Mouse (Mus musculus): ENCODE measurements around the gene Acat2. TPM values are rescaled to one million over a fixed set of nuclear protein-coding genes. Genes with fewer than 3 reads are reported as not detected.

The Acat2 gene
- 164 and 168 TPM in 2 replicates for polyA plus RNA-seq (2012; rRNA removed)

GRCm38 (mm10) chr17:12960331-12960873 is at the start of gene Acat2:
TSS of gene Acat2 (minus strand) at chr17:12960747.

GRCm38 (mm10) chr17:13006546-13006945 is 46.0 kb upstream of the Acat2 start, which contains the start of gene Sod2:
TSS of gene Sod2 (plus strand) at chr17:13006846.

GRCm38 (mm10) chr17:12994069-12994468 is 33.5 kb upstream of the Acat2 start, which contains the start of gene Wtap:
TSS of gene Wtap (minus strand) at chr17:12994169.

GRCm38 (mm10) chr17:12940151-12940805 is 20.3 kb downstream of the Acat2 start, which contains the start of gene Acat3:
TSS of gene Acat3 (minus strand) at chr17:12940600.

GRCm38 (mm10) chr17:12915881-12916583 is 44.5 kb downstream of the Acat2 start, which contains the start of gene Mrpl18:
TSS of gene Mrpl18 (minus strand) at chr17:12916345.

GRCm38 (mm10) chr17:12915488-12915880 is 45.1 kb downstream of the Acat2 start, which contains the start of gene Tcp1:
TSS of gene Tcp1 (plus strand) at chr17:12915701.

GRCm38 (mm10) chr17:12909361-12910280 is 50.9 kb downstream of the Acat2 start, which contains the start of gene Pnldc1:
TSS of gene Pnldc1 (minus strand) at chr17:12910230.

Other genes starting within 250 kb of the Acat2 start
- gene Igf2r, start 191.1 kb downstream of the Acat2 start, polyA plus RNA-seq (2012; rRNA removed) = 27.4 and 48.2 TPM in 2 replicates
- gene Mas1, start 92.6 kb downstream of the Acat2 start, polyA plus RNA-seq (2012; rRNA removed) = 0.08 and 0.52 TPM in 2 replicates
- gene Mrgprh, start 84.7 kb downstream of the Acat2 start, polyA plus RNA-seq (2012; rRNA removed) = 0.04 and 0.10 TPM in 2 replicates
- gene Pnldc1, start 50.5 kb downstream of the Acat2 start, polyA plus RNA-seq (2012; rRNA removed) = 4.9 and 6.2 TPM in 2 replicates
- 329 and 368 TPM in 2 replicates for gene Tcp1, start 45.0 kb downstream of the Acat2 start, polyA plus RNA-seq (2012; rRNA removed)
- gene Mrpl18, start 44.4 kb downstream of the Acat2 start, polyA plus RNA-seq (2012; rRNA removed) = 94.2 and 119 TPM in 2 replicates
- 0.80 and 1.0 TPM in 2 replicates for gene Acat3, start 20.1 kb downstream of the Acat2 start, polyA plus RNA-seq (2012; rRNA removed)
- gene Wtap, start 33.4 kb upstream of the Acat2 start, polyA plus RNA-seq (2012; rRNA removed) = 78.7 and 112 TPM in 2 replicates
- 75.3 and 105 TPM in 2 replicates for gene Sod2, start 46.1 kb upstream of the Acat2 start, polyA plus RNA-seq (2012; rRNA removed)
- gene Gpr31b, start 91.5 kb upstream of the Acat2 start, polyA plus RNA-seq (2012; rRNA removed) = not detected in 2 replicates
- gene Tcp10b, start 100.4 kb upstream of the Acat2 start, polyA plus RNA-seq (2012; rRNA removed) = 0.04 and 0.10 TPM in 2 replicates
- not detected in 2 replicates for gene Unc93a, start 171.1 kb upstream of the Acat2 start, polyA plus RNA-seq (2012; rRNA removed)